Mouse (Mus musculus) embryonic facial prominence, embryonic 11.5 days (tissue): ENCODE data around the gene Cpsf7. TPM values are rescaled to one million over a fixed set of nuclear protein-coding genes. Genes with fewer than 3 reads are reported as not detected.

Experiments
- ATAC-seq: fragments of 200-750 bp; cut with Nextera tagmentation; replicated peaks from 2 replicates; pipeline ENCODE4 v1.8.0; 2017; ENCODE audit warnings: low read depth; ENCODE audit not compliant: insufficient number of reproducible peaks, low FRiP score, low TSS enrichment
- DNase-seq: peaks from one replicate; pipeline ENCODE4 v3.0.0-alpha.2; 2015; ENCODE audit warnings: low spot score
- H3K27ac ChIP-seq: fragments of 300-500 bp; sonication (generic); replicated peaks from 2 replicates; pipeline ENCODE4 v1.5.1; 2014; ENCODE audit warnings: mild to moderate bottlenecking, low read depth, low read length, control low read depth
- H3K27me3 ChIP-seq: fragments of 300-500 bp; sonication (generic); 2 replicates; pipeline ENCODE4 v1.6.1; 2014; ENCODE audit warnings: mild to moderate bottlenecking, low read length, moderate library complexity, mixed read lengths; ENCODE audit not compliant: control insufficient read depth, insufficient read depth
- H3K36me3 ChIP-seq: fragments of 300-500 bp; sonication (generic); replicated peaks from 2 replicates; pipeline ENCODE4 v1.6.1; 2014; ENCODE audit warnings: low read depth, mild to moderate bottlenecking, low read length, moderate library complexity, mixed read lengths; ENCODE audit not compliant: control insufficient read depth, insufficient read depth
- H3K4me1 ChIP-seq: fragments of 300-500 bp; sonication (generic); 2 replicates; pipeline ENCODE4 v1.6.1; 2014; ENCODE audit warnings: low read length, mixed read lengths; ENCODE audit not compliant: control insufficient read depth, insufficient read depth
- H3K4me2 ChIP-seq: fragments of 300-500 bp; sonication (generic); 2 replicates; pipeline ENCODE4 v1.6.1; 2014; ENCODE audit warnings: low read depth, mild to moderate bottlenecking, control low read depth, low read length, moderate library complexity
- H3K4me3 ChIP-seq: fragments of 300-500 bp; sonication (generic); 2 replicates; pipeline ENCODE4 v1.5.1; 2014; ENCODE audit warnings: low read depth, low read length, control low read depth
- H3K9ac ChIP-seq: fragments of 300-500 bp; sonication (generic); replicated peaks from 2 replicates; pipeline ENCODE4 v1.6.1; 2014; ENCODE audit warnings: mild to moderate bottlenecking, control low read depth, low read length
- H3K9me3 ChIP-seq: fragments of 300-500 bp; sonication (generic); replicated peaks from 2 replicates; pipeline ENCODE4 v1.6.1; 2016; ENCODE audit warnings: mild to moderate bottlenecking, low read length, inconsistent platforms, mixed read lengths; ENCODE audit not compliant: control insufficient read depth
- WGBS: fragments of 180-500 bp; shearing (Covaris S2); extraction: QIAGEN DNeasy Blood & Tissue Kit; methylation state at CpG from one replicate; pipeline ENCODE4 v1.1.7; 2014; 5-methylcytosine and 5-hydroxymethylcytosine counted together
- polyA plus RNA-seq: library from polyadenylated mRNA; unstranded; fragments of >200 nt; fragmentation: Nextera tagmentation; extraction: Ambion mirVana; gene quantifications from 2 replicates; pipeline ENCODE4 v1.2.1, GENCODE M21; 2014

The Cpsf7 gene
- polyA plus RNA-seq, 1 experiment from 2014 or later, result 64.6 TPM

DNA sequence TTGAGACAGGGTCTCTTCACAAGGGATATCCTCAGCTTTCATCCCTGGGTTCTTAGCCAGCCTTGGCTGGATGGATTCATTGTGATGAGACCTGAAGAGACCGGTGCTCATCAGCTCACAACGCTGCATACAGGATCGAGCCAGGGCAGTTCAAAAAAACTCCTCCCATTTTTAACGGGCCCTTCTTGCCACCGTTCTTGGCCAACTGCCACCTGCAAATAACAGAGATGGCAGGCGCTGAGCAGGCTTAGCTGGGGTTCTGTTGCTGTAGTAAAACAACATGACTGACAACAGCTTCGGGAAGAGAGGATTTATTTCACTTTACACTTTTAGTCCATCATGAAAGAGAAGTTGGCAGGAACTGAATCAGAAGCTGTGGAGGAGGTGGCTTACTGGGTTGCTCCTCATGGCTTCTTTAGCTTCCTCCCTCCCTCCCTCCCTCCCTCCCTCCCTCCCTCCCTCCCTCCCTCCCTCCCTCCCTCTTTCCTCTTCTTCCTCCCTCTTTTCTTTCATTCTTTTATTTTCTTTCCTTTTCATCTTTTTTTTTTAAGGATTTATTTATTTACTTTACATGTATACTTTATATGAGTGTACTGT, 58.6 kb downstream of the Cpsf7 start:
- Histone ChIP-seq H3K4me2 (no peak overlapping the region), H3K9me3 (no peaks in the 10 kb centered on the region), H3K4me1 (no peaks in the 10 kb centered on the region), H3K4me3 (no peak overlapping the region), H3K27ac (no peak overlapping the region), H3K36me3 (no peaks in the 10 kb centered on the region), H3K9ac (no peak overlapping the region), H3K27me3 (no peaks in the 10 kb centered on the region)
- WGBS, result 82% methylated on average over 7 of the region's 7 CpGs
- no peak for DNase-seq
- ATAC-seq, result no peak

DNA sequence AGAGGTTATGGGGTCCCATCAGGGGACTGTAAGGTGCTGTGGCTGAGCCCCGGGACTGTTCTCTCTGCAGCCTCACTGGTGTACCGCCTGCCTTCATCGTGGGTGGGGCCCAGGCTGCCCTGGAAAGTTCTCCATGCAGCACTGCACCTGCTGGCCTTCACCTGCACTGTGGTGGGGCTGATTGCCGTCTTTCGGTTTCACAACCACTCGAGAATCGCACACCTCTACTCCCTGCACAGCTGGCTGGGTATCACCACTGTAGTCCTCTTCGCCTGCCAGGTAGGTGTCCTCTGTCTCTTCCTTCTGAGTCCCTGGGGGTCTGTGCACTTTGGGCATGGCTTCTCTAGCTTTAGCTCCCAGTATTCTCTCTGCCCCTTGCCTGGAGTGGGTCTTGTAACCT, 60.0 kb downstream of the Cpsf7 start:
- Histone ChIP-seq H3K36me3 (no peaks in the 10 kb centered on the region), H3K9ac (no peak overlapping the region), H3K4me2 (no peak overlapping the region), H3K4me1 (0 out of 2 replicates have a peak, but pooled peaks cover 4% of the 10 kb centered on the region), H3K27me3 (no peaks in the 10 kb centered on the region), H3K9me3 (no peaks in the 10 kb centered on the region), H3K27ac (no peak overlapping the region), H3K4me3 (no peak overlapping the region)
- DNase-seq, result no peak
- WGBS, result 93% methylated on average over 8 of the region's 8 CpGs
- no peak for ATAC-seq

DNA sequence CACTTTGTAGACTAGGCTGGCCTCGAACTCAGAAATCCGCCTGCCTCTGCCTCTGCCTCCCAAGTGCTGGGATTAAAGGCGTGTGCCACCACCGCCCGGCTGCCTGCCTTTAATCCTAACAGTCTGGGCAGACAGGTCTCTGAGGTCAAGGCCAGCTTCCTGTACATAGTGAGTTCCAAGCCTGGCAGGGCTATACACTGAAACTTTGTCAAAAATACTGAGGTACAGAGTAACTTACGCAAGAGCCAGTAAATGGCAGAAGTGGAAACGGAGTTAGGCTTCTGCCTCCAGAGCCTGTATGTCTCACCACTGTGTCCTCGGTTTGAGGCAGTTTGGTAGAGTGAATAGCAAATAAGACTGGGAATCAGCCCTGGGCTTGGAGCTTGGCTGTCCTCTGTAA, 62.2 kb downstream of the Cpsf7 start:
- Histone ChIP-seq H3K4me1 (0 out of 2 replicates have a peak, but pooled peaks cover 4% of the 10 kb centered on the region), H3K36me3 (no peaks in the 10 kb centered on the region), H3K4me3 (no peak overlapping the region), H3K9ac (no peak overlapping the region), H3K9me3 (no peaks in the 10 kb centered on the region), H3K27ac (no peak overlapping the region), H3K4me2 (no peak overlapping the region), H3K27me3 (no peaks in the 10 kb centered on the region)
- 81% methylated on average over 7 of the region's 8 CpGs for WGBS
- DNase-seq (no peak), ATAC-seq (no peak)

DNA sequence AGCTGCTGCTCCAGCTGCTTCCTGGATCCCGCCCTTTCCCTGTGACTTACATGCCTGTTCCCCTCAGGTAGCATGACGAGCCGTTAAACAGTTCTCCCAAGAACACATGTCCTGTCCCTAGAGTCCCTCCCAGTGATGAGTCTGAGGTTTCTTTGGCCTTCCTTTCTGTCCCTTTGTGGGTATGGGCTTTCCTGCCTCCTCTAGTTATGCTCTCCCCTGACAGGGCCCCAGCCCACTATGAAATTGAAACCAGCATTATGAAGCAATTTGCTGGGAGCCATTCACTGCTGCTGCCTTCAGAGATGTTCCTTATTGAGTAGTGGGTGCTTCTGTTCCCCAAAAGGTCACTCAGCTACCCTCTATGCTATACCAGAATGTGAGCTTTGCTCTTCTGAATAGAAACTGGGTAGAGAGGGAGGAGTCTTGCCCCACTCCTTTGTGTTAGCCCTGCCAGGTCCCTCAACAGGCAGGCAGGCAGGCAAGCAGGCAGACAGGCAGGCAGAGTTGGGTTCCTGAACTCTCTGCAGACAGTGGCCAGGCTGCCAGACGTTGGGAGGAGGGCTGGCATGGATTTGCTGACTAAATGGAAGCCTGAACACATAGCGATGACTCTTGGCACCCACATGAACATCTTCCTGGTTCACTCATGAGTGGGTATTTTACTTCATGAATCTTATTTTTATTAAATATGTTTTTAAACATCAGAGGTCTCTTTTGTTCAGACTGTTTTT, 64.2 kb downstream of the Cpsf7 start:
- Histone ChIP-seq H3K27me3 (no peaks in the 10 kb centered on the region), H3K4me3 (no peak overlapping the region), H3K4me1 (0 out of 2 replicates have a peak, but pooled peaks cover 4% of the 10 kb centered on the region), H3K9ac (no peak overlapping the region), H3K36me3 (peaks cover under 1% of the 10 kb centered on the region; the same call in 1 of the 2 replicates), H3K4me2 (no peak overlapping the region), H3K27ac (peak overlapping the region; percentile 44; the same call in 1 of the 2 replicates), H3K9me3 (no peaks in the 10 kb centered on the region)
- WGBS, result 60% methylated on average over 5 of the region's 5 CpGs
- ATAC-seq (peak; percentile 36; the same call in 1 of the 2 replicates), DNase-seq (peak; percentile 29)

DNA sequence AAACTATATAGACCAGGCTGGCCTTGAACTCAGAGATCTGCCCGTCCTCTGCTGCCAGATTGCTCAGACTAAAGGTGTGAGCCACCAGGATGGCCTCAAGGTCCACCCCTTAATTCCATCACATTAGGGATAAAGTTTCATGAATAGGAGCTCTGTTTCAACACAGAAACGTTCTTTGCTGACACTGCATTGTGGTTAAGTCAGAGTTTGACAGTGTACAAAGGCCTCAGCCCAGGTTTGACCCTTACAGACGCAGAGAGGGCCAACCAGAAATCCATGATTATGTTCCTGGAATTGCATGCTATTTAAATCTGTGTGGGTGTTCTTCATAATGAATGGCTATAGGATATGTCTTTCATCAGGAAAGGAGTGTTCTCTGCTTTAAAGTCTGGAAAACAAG, 65.2 kb downstream of the Cpsf7 start:
- DNase-seq, result no peak
- no peak for ATAC-seq
- no peak overlapping the region for H3K4me2 ChIP-seq
- no peak overlapping the region for H3K4me3 ChIP-seq
- peaks cover 2% of the 10 kb centered on the region; the same call in 1 of the 2 replicates for H3K36me3 ChIP-seq
- H3K9ac ChIP-seq, result no peak overlapping the region; the same call in 1 of the 2 replicates
- H3K27me3 ChIP-seq, result no peaks in the 10 kb centered on the region
- no peak overlapping the region for H3K27ac ChIP-seq
- WGBS, result 58% methylated on average over 3 of the region's 3 CpGs
- H3K4me1 ChIP-seq, result 0 out of 2 replicates have a peak, but pooled peaks cover 4% of the 10 kb centered on the region
- H3K9me3 ChIP-seq, result no peaks in the 10 kb centered on the region

DNA sequence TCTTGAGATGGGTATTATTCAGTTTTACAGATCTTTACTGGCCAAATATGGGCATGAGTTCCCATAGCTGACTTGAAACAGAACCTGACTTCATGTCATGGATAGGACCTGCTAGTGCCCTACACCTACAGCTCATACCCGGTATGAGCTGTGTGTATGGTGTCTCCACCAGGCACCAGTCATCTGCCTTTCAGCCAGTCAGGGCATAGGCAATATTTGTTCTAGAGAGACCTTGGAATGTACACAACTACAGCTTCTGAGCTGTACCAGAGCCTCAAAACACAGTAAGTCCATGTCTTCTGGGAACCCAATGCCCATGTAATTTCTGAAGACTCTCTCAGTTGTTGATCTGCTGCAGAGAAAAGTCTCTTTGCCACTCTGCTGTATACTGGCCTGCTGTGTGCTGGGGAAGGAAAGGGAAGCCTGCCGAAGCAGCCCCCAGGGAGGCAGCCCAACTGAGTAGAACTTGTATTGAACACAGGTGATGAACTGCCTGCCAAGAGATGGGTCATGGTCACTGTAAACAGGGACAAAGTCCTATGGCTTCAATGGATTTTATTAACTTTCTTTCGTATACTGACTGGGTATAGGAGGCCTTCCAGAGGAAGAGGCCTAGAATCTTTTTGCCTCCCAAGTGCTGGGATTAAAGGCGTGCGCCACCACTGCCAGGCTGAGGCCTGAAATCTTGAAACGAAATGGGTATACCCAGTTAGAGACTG, 66.8 kb downstream of the Cpsf7 start:
- Histone ChIP-seq H3K9me3 (no peaks in the 10 kb centered on the region), H3K4me1 (0 out of 2 replicates have a peak, but pooled peaks cover 4% of the 10 kb centered on the region), H3K4me2 (no peak overlapping the region), H3K9ac (no peak overlapping the region), H3K36me3 (peaks cover 2% of the 10 kb centered on the region; the same call in 1 of the 2 replicates), H3K27me3 (no peaks in the 10 kb centered on the region), H3K4me3 (no peak overlapping the region), H3K27ac (no peak overlapping the region)
- DNase-seq, result no peak
- ATAC-seq, result no peak
- WGBS, result 90% methylated on average over 6 of the region's 6 CpGs
